Mouse (Mus musculus) heart, adult 2 months (tissue): Measurements from ENCODE around the gene Ttc39b. TPM values are rescaled to one million over a fixed set of nuclear protein-coding genes. Genes with fewer than 3 reads are reported as not detected.

ENCODE experiments used
- DNase-seq, 2 experiments: peaks; one replicate each; pipeline ENCODE4 v3.0.0; 2021
- H3K27ac ChIP-seq: fragments of 200-600 bp; 2 replicates; pipeline ENCODE4 v1.8.1; 2022
- H3K27me3 ChIP-seq: fragments of 200-500 bp; 2 replicates; pipeline ENCODE4 v1.6.1; 2012; ENCODE audit warnings: mild to moderate bottlenecking, low read length, inconsistent platforms, mixed read lengths; ENCODE audit not compliant: control insufficient read depth, insufficient read depth
- H3K36me3 ChIP-seq: fragments of 200-500 bp; 2 replicates; pipeline ENCODE4 v1.6.1; 2012; ENCODE audit warnings: low read length, inconsistent platforms; ENCODE audit not compliant: control insufficient read depth, insufficient read depth
- H3K4me1 ChIP-seq: fragments of 200-500 bp; 2 replicates; pipeline ENCODE4 v1.6.1; 2011; ENCODE audit warnings: low read length; ENCODE audit not compliant: control insufficient read depth, insufficient read depth
- H3K4me3 ChIP-seq: fragments of 200-600 bp; 2 replicates; pipeline ENCODE4 v1.8.1; 2022
- H3K79me2 ChIP-seq: fragments of 200-500 bp; replicated peaks from 2 replicates; pipeline ENCODE4 v1.6.1; 2012; ENCODE audit warnings: mild to moderate bottlenecking, inconsistent platforms, low read length, moderate library complexity, mixed read lengths; ENCODE audit not compliant: control insufficient read depth, insufficient read depth
- H3K9ac ChIP-seq: fragments of 200-500 bp; 2 replicates; pipeline ENCODE4 v1.6.1; 2012; ENCODE audit warnings: low read depth, mild to moderate bottlenecking, control low read depth, inconsistent platforms, low read length, mixed read lengths
- CTCF ChIP-seq: fragments of 200-600 bp; IDR thresholded peaks from 2 replicates; pipeline ENCODE4 v1.8.1; 2022; ENCODE audit warnings: antibody characterized with exemption, mild to moderate bottlenecking, moderate library complexity
- EP300 ChIP-seq: fragments of 200-500 bp; IDR thresholded peaks from 2 replicates; pipeline ENCODE4 v1.6.1; 2011; ENCODE audit warnings: low read depth, low read length, control low read depth; ENCODE audit not compliant: insufficient read depth
- POLR2A ChIP-seq: fragments of 200-500 bp; IDR thresholded peaks from 2 replicates; pipeline ENCODE4 v1.6.1; 2011; ENCODE audit warnings: mild to moderate bottlenecking, low read depth, low read length, control low read depth; ENCODE audit not compliant: insufficient read depth
- WGBS: fragments of 180-500 bp; shearing (Covaris S2); methylation state at CpG from one replicate; pipeline ENCODE4 v1.1.7; 2018; 5-methylcytosine and 5-hydroxymethylcytosine counted together
- intact Hi-C: fragments of 180-260 bp; cut with DNase I; formaldehyde crosslinking; loops from one replicate; pipeline ENCODE4 v1.15.1; 2025
- polyA plus RNA-seq: library from polyadenylated mRNA; depleted of rRNA; stranded (reverse); fragments of >200 nt; gene quantifications from 2 replicates; pipeline ENCODE4 v1.2.3, GENCODE M21; 2012
- total RNA-seq, 2 experiments: library from RNA; stranded (reverse); gene quantifications; 2 replicates each; pipeline ENCODE4 v1.2.3; 2021

Ttc39b gene
- total and polyA plus RNA-seq, 3 experiments: 3.8 to 21.9 (median 16.2) TPM

- Histone ChIP-seq H3K36me3 (no peaks in the 10 kb centered on the region; the same call in 1 of the 2 replicates), H3K4me1 (peaks cover 23% of the 10 kb centered on the region), H3K79me2 (peaks cover 4% of the 10 kb centered on the region), H3K27ac (peak overlapping the region; percentile 81), H3K27me3 (no peaks in the 10 kb centered on the region), H3K9ac (peak overlapping the region; percentile 21), H3K4me3 (peak overlapping the region; percentile 40)
- TF ChIP-seq CTCF (no peak), POLR2A (no peak), EP300 (no peak)
- intact Hi-C loops: loop anchor here (5.0 kb wide), 1 partner anchor 33 kb away; no protein-coding TSS in a partner anchor
- DNase-seq: peak; percentile 57 to 58
- WGBS: 19% methylated on average over 13 of the region's 13 CpGs
These were observed 8.9 kb downstream of the Ttc39b start for GRCm38 (mm10) chr4:83314922-83315881.

DNA sequence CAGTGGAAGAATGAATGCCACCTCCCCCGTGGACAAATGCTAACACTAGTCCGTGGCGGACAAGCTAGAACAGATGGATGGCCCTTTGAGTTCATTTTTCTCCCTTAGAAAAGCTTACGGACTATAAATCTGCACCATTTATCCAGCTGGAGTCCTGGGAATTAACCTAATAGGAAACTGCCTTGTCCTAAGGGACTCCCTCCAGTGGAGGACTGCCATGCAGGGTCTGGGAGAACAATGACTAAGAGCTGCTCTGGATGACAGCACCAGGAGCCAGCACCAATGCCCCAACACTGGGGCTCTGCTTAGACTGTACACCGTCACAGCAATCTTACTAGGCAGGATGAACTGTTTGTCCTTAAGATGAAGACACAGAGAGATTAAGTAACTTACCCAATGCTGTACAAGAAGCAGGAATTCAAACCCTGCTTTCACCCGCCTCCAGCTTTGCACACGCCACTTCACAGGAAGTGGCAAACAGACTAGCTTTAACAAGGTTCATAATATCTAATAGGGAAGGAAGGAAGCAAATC is 9.7 kb downstream of the Ttc39b start:
- no peak overlapping the region for H3K9ac ChIP-seq
- H3K27me3 ChIP-seq: no peaks in the 10 kb centered on the region
- H3K79me2 ChIP-seq: peaks cover 2% of the 10 kb centered on the region; the same call in 1 of the 2 replicates
- intact Hi-C loops: no loop called here
- H3K36me3 ChIP-seq: no peaks in the 10 kb centered on the region; the same call in 1 of the 2 replicates
- peak overlapping the region; percentile 81 for H3K27ac ChIP-seq
- TF ChIP-seq CTCF (peak; percentile 38), EP300 (no peak), POLR2A (no peak)
- 58% methylated on average over 7 of the region's 7 CpGs for WGBS
- H3K4me1 ChIP-seq: peaks cover 24% of the 10 kb centered on the region
- no peak for DNase-seq
- no peak overlapping the region for H3K4me3 ChIP-seq

DNA sequence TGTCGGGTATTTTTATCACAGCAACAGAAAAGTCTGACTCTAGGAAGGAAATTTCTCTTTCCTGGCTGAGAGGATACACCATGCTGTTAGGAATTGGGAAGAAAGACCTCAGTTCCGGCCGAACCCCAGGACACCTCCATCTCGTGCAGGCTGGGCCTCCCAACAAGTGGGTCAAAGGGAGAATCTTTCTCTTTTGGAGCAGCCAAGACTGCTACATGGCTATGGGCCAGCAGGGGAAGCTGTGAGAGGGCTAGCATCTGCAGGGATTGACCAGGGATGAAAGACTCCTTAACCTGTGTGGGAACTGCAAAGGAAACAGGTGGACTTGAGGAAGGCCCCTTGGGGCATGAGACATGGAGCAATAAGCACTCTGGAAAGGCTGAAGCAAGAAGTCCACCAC is 11.7 kb downstream of the Ttc39b start:
- no peaks in the 10 kb centered on the region for H3K79me2 ChIP-seq
- peak overlapping the region; percentile 15; the same call in 1 of the 2 replicates for H3K27ac ChIP-seq
- peaks cover 36% of the 10 kb centered on the region for H3K4me1 ChIP-seq
- no peaks in the 10 kb centered on the region for H3K27me3 ChIP-seq
- DNase-seq: peak in 1 of 2 experiments; percentile 44
- TF ChIP-seq CTCF (peak; percentile 15; the same call in 1 of the 2 replicates), POLR2A (no peak), EP300 (0 out of 2 replicates have a peak, but pooled peaks have one; percentile 19)
- H3K36me3 ChIP-seq: peaks cover 9% of the 10 kb centered on the region
- no peak overlapping the region for H3K9ac ChIP-seq
- WGBS: 47% methylated on average over 4 of the region's 4 CpGs
- intact Hi-C loops: no loop called here
- no peak overlapping the region for H3K4me3 ChIP-seq

GRCm38 (mm10) chr4:83311481-83311880 is 12.6 kb downstream of the Ttc39b start:
- Histone ChIP-seq H3K4me3 (no peak overlapping the region), H3K27ac (no peak overlapping the region), H3K79me2 (no peaks in the 10 kb centered on the region), H3K4me1 (peaks cover 33% of the 10 kb centered on the region), H3K27me3 (no peaks in the 10 kb centered on the region), H3K9ac (no peak overlapping the region), H3K36me3 (peaks cover 9% of the 10 kb centered on the region)
- TF ChIP-seq EP300 (no peak), CTCF (no peak), POLR2A (no peak)
- 93% methylated on average over 8 of the region's 8 CpGs for WGBS
- no peak for DNase-seq
- intact Hi-C loops: no loop called here

GRCm38 (mm10) chr4:83310990-83311389 is 13.1 kb downstream of the Ttc39b start:
- no peak overlapping the region for H3K27ac ChIP-seq
- H3K4me1 ChIP-seq: peaks cover 34% of the 10 kb centered on the region
- TF ChIP-seq CTCF (no peak), EP300 (no peak), POLR2A (no peak)
- no peaks in the 10 kb centered on the region for H3K27me3 ChIP-seq
- no peak for DNase-seq
- no peak overlapping the region for H3K9ac ChIP-seq
- intact Hi-C loops: no loop called here
- peaks cover 9% of the 10 kb centered on the region for H3K36me3 ChIP-seq
- no peaks in the 10 kb centered on the region for H3K79me2 ChIP-seq
- WGBS: 87% methylated on average over 10 of the region's 10 CpGs
- H3K4me3 ChIP-seq: no peak overlapping the region

DNA sequence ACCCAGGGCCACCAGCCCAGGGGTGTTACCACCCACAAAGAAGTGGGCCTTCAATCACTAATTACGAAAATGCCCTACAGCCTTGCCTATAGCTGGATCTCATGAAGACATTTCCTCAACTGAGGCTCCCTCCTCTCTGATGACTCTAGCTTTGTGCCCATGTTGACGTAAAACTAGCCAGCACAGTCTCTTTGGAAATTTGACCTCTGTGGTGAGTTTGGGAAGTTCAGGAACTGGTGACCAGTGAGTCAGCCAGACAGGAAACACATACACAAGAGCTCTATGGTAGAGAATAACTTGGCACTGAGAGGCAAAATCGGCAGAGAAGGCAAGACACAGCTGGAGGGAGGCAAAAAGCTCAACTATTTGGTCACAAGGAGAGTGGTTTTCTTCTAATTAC is 15.1 kb downstream of the Ttc39b start:
- Histone ChIP-seq H3K27ac (peak overlapping the region; percentile 62), H3K4me1 (peaks cover 24% of the 10 kb centered on the region), H3K9ac (no peak overlapping the region), H3K36me3 (peaks cover 9% of the 10 kb centered on the region), H3K27me3 (no peaks in the 10 kb centered on the region), H3K79me2 (no peaks in the 10 kb centered on the region), H3K4me3 (no peak overlapping the region)
- WGBS: 45% methylated on average over 3 of the region's 3 CpGs
- DNase-seq: peak in 1 of 2 experiments; percentile 35
- intact Hi-C loops: loop anchor here (2.0 kb wide), 1 partner anchor 42 kb away; no protein-coding TSS in a partner anchor
- TF ChIP-seq CTCF (peak; percentile 30), EP300 (no peak)
